Mouse (Mus musculus): Measurements from ENCODE around the gene Rims4. TPM values are rescaled to one million over a fixed set of nuclear protein-coding genes. Genes with fewer than 3 reads are reported as not detected.

Rims4 gene
- polyA plus RNA-seq (2015; fragmentation: Nextera tagmentation; extraction: Ambion mirVana), result 6.9 and 8.1 TPM in 2 replicates

DNA sequence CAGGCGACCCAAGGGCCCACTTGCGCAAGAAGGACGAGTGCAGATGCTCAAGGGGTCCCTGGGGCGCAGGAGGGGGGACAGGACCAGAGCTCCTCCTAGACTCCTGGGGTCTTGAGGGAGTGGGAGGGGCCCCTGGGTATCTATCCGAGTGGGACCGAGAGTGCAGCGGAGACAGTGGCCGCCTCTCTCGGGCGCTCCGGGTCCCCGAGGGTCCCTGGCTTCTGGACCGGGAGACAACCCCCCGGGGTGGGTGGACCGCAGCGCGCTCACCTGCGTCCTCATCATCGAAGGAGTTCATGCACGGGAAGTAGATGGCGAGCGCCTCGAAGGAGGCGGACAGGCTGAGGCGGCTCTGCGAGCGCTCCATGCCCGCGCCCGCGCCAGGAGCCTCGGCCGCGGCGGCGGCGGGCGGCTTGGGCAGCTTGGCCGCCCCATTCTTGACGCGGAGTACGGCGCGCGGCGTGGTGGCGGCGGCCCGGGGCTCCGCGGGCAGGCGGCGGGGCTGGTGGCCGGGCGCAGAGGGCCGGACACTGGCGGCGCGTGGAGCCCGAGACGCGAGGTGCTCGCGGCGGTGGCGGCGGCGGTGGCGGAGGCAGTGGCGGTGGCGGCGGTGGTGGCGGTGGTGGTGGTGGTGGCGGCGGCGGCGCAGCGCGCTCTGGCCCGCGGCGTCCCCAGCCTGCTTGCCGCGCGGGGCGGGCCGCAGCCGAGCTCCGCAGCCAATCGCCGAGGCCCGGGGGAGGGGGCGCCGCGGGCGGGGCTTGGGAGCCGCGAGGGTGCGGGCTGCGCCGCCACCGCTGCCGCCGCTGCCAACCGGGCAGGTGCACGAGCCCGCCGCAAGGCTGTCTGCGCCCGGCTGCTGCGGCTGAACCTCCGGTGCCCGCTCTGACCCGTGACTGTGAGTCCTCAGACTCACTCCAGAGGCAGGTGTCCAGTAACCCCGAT lies at the start of gene Rims4:
TSS of gene Rims4 (minus strand) at position 367 of the 942 bp plus-strand sequence.
- Histone ChIP-seq H3K4me1 (replicated peaks) (peaks cover 42% of the 10 kb centered on the region), H3K27ac (peak within 1 kb of the TSS; percentile 75), H3K4me2 (replicated peaks) (peak within 1 kb of the TSS; percentile 91), H3K9me3 (no peaks in the 10 kb centered on the region), H3K9ac (replicated peaks) (peak within 1 kb of the TSS; percentile 88), H3K4me3 (replicated peaks) (peak within 1 kb of the TSS; percentile 73), H3K27me3 (peaks cover 64% of the 10 kb centered on the region), H3K36me3 (no peaks in the 10 kb centered on the region)
- peak; percentile 84 for ATAC-seq
- under 1% methylated on average over 66 of the region's 115 CpGs for WGBS

DNA sequence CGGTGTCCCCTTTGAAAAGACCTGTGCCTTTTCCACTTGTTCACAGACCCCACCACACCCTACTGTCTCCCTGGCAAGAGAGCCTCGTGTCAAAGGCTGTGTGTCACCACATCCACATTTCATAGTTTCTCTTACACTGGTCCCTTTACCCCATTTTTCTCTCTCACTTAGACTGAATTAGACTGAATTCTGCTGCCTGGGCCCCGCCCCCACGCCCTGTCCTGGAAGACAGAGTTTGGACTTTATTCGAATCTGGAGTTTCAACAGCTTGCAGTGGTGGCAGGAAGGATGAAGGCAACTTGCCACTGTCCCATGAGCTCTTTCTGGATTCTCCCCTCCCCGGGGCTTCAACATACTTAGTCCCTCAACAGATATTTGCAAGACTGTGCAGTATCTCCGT lies 47.2 kb upstream of the Rims4 start:
- H3K4me3 ChIP-seq (replicated peaks), result no peak overlapping the region
- H3K9ac ChIP-seq (replicated peaks), result no peak overlapping the region
- H3K27me3 ChIP-seq, result no peaks in the 10 kb centered on the region
- H3K4me1 ChIP-seq (replicated peaks), result no peaks in the 10 kb centered on the region
- 67% methylated on average over 7 of the region's 7 CpGs for WGBS
- ATAC-seq, result no peak
- H3K4me2 ChIP-seq (replicated peaks), result no peak overlapping the region
- no peaks in the 10 kb centered on the region for H3K9me3 ChIP-seq
- no peak overlapping the region for H3K27ac ChIP-seq
- no peaks in the 10 kb centered on the region for H3K36me3 ChIP-seq

DNA sequence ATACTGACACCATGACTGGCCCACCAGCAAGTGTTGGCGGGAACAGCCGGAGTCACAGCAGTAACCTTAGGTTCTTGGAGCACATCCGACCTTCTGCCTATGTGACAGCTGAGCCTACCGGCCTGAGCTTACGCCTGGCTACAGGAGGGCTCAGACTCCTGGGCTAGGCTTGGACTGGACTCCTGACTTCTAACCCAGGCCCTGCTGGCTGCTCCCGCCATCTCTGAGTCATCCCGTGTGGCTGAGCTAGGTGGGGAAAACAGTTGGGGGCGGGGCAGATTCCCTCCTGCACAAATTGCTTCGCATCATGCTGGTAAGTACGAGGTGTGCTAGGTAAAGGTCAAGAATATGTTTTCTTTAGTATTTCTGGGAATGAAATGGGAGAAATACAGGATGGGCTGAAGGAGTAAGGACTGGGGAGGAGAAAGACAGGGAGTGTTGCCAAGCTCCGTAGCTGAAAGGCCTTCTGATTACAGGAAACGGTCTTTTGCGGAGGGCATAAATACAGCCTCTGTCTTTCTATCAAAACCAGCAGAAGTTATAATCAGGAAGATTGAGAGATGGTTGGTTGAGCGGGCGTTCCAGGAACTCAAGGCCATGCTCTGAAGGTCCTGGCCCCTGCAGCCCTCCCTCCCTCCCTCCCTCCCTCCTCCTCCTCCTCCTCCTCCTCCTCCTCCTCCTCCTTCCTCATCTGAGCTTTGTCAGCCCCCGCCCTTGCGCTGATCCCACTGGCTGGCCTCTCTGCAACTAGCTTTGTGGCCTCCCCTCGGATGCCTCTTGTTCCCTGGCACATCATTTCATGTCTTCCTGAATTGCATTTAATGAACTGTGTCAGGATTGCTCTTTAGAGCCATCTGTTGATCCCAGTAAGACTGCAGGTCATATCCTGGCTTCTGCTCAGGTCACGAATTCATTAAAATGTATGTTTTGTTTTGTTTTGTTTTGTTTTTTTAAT lies 46.4 kb upstream of the Rims4 start:
- Histone ChIP-seq H3K36me3 (no peaks in the 10 kb centered on the region), H3K4me2 (replicated peaks) (no peak overlapping the region), H3K4me1 (replicated peaks) (no peaks in the 10 kb centered on the region), H3K27ac (no peak overlapping the region), H3K9me3 (no peaks in the 10 kb centered on the region), H3K9ac (replicated peaks) (no peak overlapping the region), H3K27me3 (no peaks in the 10 kb centered on the region), H3K4me3 (replicated peaks) (no peak overlapping the region)
- 69% methylated on average over 18 of the region's 19 CpGs for WGBS
- ATAC-seq, result no peak

DNA sequence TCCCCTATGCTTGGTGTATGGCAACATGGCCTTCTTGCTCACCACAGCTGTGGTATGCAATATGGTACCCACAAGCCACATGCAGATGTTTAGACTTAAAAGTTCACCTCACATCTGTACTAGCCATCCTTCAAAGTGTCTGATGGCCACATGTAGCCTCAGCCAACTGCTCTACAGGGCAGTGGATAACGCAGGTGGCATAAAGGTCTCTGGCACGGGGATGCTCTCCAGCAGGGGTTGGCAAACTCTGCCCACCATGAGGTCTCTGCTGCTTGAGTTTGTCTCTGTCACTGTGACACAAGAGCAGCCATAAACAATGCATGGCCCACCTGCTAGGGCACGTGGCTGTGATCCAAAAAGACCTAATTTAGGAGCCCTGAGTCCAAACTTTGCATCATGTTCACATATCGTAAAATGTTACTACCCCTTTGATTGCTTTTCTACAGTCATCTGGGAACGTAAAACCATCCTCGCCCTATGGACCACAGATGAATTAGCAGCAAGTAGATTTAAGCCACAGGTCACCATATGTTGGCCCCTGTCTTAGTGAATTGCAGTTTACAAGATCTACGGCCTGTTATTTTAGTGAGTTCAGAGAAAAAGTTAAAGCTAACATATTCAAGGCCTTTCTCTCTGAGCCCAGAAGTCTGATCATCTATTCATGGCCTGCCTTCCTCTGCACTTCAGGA lies 35.3 kb upstream of the Rims4 start:
- Histone ChIP-seq H3K4me3 (replicated peaks) (no peak overlapping the region), H3K4me1 (replicated peaks) (no peaks in the 10 kb centered on the region), H3K4me2 (replicated peaks) (no peak overlapping the region), H3K9ac (replicated peaks) (no peak overlapping the region), H3K9me3 (peaks cover 5% of the 10 kb centered on the region; the same call in 1 of the 2 replicates), H3K36me3 (no peaks in the 10 kb centered on the region), H3K27ac (no peak overlapping the region), H3K27me3 (no peaks in the 10 kb centered on the region; the same call in 1 of the 2 replicates)
- 80% methylated on average over 7 of the region's 7 CpGs for WGBS
- ATAC-seq, result no peak

DNA sequence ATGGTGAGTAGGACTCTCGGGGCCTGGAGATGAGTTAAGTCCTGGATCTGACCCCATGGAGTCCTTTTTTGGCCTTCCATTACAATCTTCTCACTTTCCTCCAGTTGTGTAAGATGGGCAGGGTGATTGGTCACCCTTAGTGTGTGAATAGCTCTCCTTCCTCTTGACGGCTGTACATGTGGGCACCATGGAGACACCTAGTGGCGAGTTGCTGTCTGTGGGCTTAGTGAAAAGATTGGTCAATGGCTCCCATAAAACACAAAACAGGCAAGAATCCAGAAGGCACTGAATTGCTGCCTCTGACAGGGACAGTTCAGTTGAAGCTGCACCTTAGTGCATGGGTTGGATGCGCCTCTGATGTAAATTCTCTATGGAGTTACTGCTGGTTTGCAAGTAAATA lies 33.3 kb upstream of the Rims4 start:
- WGBS, result 25% methylated on average over 4 of the region's 4 CpGs
- H3K36me3 ChIP-seq, result no peaks in the 10 kb centered on the region
- H3K27me3 ChIP-seq, result no peaks in the 10 kb centered on the region; the same call in 1 of the 2 replicates
- no peak overlapping the region for H3K9ac ChIP-seq (replicated peaks)
- no peak overlapping the region for H3K4me3 ChIP-seq (replicated peaks)
- no peaks in the 10 kb centered on the region for H3K4me1 ChIP-seq (replicated peaks)
- no peak overlapping the region for H3K4me2 ChIP-seq (replicated peaks)
- no peak overlapping the region for H3K27ac ChIP-seq
- ATAC-seq, result peak; percentile 79
- H3K9me3 ChIP-seq, result no peaks in the 10 kb centered on the region

DNA sequence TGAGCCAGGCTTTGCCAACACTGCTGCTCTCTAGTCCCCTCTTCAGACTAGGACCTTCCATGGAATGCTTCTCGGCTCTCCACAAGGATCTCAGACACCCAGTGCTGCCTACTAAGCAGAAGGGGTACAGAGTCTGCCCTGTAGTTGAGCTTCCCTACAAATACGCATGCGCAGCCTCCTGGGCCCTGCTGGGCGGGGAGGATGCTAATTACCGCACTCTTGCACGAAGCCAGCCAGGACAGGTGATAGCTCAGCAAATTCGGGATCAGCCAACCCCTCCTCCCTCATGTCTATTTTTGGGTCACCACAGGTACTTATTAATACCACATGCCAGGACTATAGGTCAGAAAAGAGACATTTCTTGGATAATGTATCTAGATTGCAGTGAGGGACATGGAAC lies 29.5 kb upstream of the Rims4 start:
- Histone ChIP-seq H3K4me1 (replicated peaks) (no peaks in the 10 kb centered on the region), H3K9me3 (no peaks in the 10 kb centered on the region), H3K4me3 (replicated peaks) (no peak overlapping the region), H3K27me3 (no peaks in the 10 kb centered on the region; the same call in 1 of the 2 replicates), H3K36me3 (no peaks in the 10 kb centered on the region), H3K9ac (replicated peaks) (no peak overlapping the region), H3K4me2 (replicated peaks) (no peak overlapping the region), H3K27ac (no peak overlapping the region)
- WGBS, result 76% methylated on average over 7 of the region's 7 CpGs
- no peak for ATAC-seq

DNA sequence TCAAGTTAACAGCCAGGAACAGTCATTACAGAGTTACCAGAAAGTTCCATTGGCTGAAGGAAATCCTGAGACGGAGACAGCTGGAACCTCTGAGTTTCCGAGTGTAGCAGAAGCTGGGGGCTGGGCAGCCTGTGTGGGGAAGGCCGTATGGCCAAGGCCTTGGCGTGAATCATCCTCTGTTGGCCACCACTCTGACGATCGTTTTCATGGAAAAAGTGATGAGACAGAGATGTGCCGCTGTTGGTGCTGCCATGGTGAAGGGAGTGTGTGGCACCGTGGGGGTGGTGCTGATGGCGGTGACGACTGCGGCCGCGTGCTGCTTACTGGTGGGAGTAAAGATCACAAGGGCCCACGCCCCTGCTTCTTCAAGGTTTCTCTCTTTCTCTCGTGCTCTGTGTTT lies 27.7 kb upstream of the Rims4 start:
- Histone ChIP-seq H3K4me1 (replicated peaks) (no peaks in the 10 kb centered on the region), H3K9ac (replicated peaks) (no peak overlapping the region), H3K27me3 (no peaks in the 10 kb centered on the region; the same call in 1 of the 2 replicates), H3K36me3 (no peaks in the 10 kb centered on the region), H3K9me3 (no peaks in the 10 kb centered on the region), H3K4me2 (replicated peaks) (no peak overlapping the region), H3K4me3 (replicated peaks) (no peak overlapping the region), H3K27ac (no peak overlapping the region)
- ATAC-seq, result no peak
- 84% methylated on average over 15 of the region's 15 CpGs for WGBS

DNA sequence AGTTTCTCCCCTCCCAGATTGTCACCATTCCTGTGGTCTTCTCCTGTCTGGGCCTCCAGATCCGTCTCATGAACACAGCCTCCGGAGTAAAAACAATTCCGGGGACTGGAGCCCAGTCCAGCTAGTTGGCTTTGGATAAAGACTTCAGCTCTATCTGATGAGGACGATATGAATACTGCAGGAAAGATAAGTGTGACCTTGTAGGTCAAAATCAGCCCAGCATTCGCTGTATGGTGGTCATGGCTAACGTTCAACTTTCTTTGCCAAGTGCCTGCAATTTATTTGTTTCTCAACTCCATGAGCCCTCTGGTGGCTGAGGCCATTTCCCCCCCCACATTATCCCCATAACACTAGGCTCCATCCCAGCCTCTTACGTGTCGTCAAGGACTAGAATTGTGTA lies 26.0 kb upstream of the Rims4 start:
- no peaks in the 10 kb centered on the region for H3K9me3 ChIP-seq
- no peaks in the 10 kb centered on the region for H3K27me3 ChIP-seq
- no peak for ATAC-seq
- H3K27ac ChIP-seq, result no peak overlapping the region
- no peak overlapping the region for H3K4me3 ChIP-seq (replicated peaks)
- H3K36me3 ChIP-seq, result no peaks in the 10 kb centered on the region
- no peak overlapping the region for H3K4me2 ChIP-seq (replicated peaks)
- WGBS, result 88% methylated on average over 8 of the region's 8 CpGs
- H3K9ac ChIP-seq (replicated peaks), result no peak overlapping the region
- H3K4me1 ChIP-seq (replicated peaks), result no peaks in the 10 kb centered on the region

DNA sequence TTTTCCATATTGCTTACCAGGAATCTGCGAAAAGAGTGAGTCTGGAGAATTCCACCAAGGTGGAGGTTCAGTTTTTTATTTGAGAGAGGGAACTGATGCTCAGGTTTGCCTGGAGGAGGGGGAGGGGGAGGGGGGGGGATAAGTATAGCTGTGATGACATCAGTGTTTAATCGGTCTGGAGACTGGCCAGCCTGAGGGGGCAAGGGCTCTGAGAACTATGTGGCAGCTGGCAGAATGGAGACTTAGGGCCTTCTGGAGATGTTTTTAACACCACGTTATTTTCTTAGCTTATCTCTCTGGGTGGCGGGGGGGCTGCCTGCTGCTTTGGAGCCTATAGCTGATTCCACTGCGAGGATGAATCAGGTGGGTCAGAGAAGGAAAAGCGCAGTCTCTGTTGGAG lies 24.6 kb upstream of the Rims4 start:
- Histone ChIP-seq H3K4me2 (replicated peaks) (no peak overlapping the region), H3K27ac (no peak overlapping the region), H3K9me3 (no peaks in the 10 kb centered on the region), H3K36me3 (no peaks in the 10 kb centered on the region), H3K9ac (replicated peaks) (no peak overlapping the region), H3K27me3 (no peaks in the 10 kb centered on the region), H3K4me3 (replicated peaks) (no peak overlapping the region), H3K4me1 (replicated peaks) (no peaks in the 10 kb centered on the region)
- WGBS, result 82% methylated on average over 6 of the region's 6 CpGs
- no peak for ATAC-seq

DNA sequence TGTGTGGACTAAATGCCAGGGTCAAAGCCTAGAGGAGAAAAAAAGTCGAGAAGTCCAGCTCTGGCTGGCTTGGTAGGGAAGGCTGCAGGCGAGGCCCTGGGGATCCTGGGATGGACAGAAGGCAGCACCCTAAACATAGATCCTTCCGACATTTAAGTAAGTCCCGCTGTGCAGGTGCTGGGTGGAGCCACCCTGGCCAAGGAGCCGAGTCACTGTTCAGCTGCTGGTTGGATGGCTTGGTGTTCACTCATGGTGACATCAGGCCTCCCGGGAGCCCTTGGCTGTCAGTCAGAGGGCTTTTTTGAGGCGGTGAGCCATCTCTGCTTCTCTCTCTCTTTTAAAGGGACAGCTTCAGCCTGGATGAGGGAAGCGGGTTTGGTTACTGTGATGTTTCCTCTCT lies 21.0 kb upstream of the Rims4 start:
- WGBS, result 42% methylated on average over 8 of the region's 8 CpGs
- no peaks in the 10 kb centered on the region for H3K9me3 ChIP-seq
- no peak for ATAC-seq
- H3K4me3 ChIP-seq (replicated peaks), result no peak overlapping the region
- H3K27me3 ChIP-seq, result no peaks in the 10 kb centered on the region
- no peak overlapping the region for H3K27ac ChIP-seq
- no peaks in the 10 kb centered on the region for H3K36me3 ChIP-seq
- no peaks in the 10 kb centered on the region for H3K4me1 ChIP-seq (replicated peaks)
- H3K9ac ChIP-seq (replicated peaks), result no peak overlapping the region
- peak overlapping the region; percentile 19; the same call in 1 of the 2 replicates for H3K4me2 ChIP-seq (replicated peaks)

DNA sequence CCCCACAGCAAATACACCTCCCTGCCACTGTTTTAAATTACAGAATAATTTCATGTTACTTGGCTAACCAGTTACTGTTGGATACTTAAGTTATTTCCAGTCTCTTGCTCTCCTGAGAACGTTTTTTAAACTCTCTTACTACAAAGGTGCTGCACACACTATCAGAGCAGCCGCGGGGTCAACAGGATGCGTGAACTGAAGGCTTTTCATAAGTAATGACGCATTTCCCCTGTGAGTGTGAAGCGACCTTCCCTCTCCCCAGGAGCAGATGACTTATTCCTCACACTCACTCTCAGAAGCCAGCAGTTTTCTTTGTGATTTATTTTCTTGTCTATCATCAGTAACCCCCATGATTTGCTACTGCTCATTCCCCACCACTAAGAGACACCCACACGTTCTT lies 13.7 kb upstream of the Rims4 start:
- Histone ChIP-seq H3K9me3 (no peaks in the 10 kb centered on the region), H3K4me2 (replicated peaks) (no peak overlapping the region), H3K36me3 (no peaks in the 10 kb centered on the region), H3K4me3 (replicated peaks) (no peak overlapping the region), H3K27me3 (0 out of 2 replicates have a peak, but pooled peaks cover 3% of the 10 kb centered on the region), H3K4me1 (replicated peaks) (no peaks in the 10 kb centered on the region), H3K9ac (replicated peaks) (no peak overlapping the region), H3K27ac (no peak overlapping the region)
- ATAC-seq, result no peak
- 54% methylated on average over 7 of the region's 7 CpGs for WGBS

All from midbrain, embryonic 13.5 days (tissue).